Mouse (Mus musculus): ENCODE data around the gene Rps6kl1. TPM values are rescaled to one million over a fixed set of nuclear protein-coding genes. Genes with fewer than 3 reads are reported as not detected.

The Rps6kl1 gene
- polyA plus RNA-seq, 1 experiment from 2014 or later = 1.2 TPM

DNA sequence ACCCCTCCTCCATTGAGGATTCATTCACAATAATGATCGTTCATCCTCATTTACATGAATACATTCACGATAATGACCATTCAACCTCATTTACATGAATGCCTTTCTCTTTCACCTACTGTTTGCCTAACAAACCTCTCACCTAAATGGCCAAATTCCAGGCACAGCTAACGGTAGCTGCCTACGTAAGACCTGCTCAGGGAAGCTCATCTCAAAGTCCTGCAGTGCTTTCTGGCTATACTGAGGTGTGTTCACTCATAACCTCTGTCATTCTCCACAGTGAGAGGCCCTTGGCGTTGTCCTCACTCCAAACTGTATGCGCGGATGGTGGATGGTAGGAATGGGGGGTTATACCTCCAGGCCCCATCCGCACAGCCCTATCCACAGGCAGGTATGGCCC, 46.3 kb downstream of the Rps6kl1 start:
- Histone ChIP-seq H3K36me3 (no peaks in the 10 kb centered on the region), H3K4me1 (replicated peaks) (peaks cover 14% of the 10 kb centered on the region), H3K9ac (no peak overlapping the region), H3K4me3 (no peak overlapping the region), H3K27ac (ENCODE audit: poor library complexity, severe bottlenecking) (no peak overlapping the region), H3K9me3 (replicated peaks) (no peaks in the 10 kb centered on the region), H3K27me3 (replicated peaks) (no peaks in the 10 kb centered on the region), H3K4me2 (no peak overlapping the region)
- 90% methylated on average over 8 of the region's 8 CpGs for WGBS
- ATAC-seq (ENCODE audit: insufficient number of reproducible peaks, low FRiP score) = no peak

GRCm38 (mm10) chr12:85103096-85103495, 48.0 kb downstream of the Rps6kl1 start:
- peaks cover 8% of the 10 kb centered on the region for H3K4me1 ChIP-seq (replicated peaks)
- H3K4me2 ChIP-seq = no peak overlapping the region
- H3K4me3 ChIP-seq = no peak overlapping the region
- 80% methylated on average over 8 of the region's 8 CpGs for WGBS
- no peak overlapping the region for H3K27ac ChIP-seq (ENCODE audit: poor library complexity, severe bottlenecking)
- no peaks in the 10 kb centered on the region for H3K27me3 ChIP-seq (replicated peaks)
- no peak for ATAC-seq (ENCODE audit: insufficient number of reproducible peaks, low FRiP score)
- H3K9me3 ChIP-seq (replicated peaks) = no peaks in the 10 kb centered on the region
- no peaks in the 10 kb centered on the region for H3K36me3 ChIP-seq
- H3K9ac ChIP-seq = no peak overlapping the region

GRCm38 (mm10) chr12:85101521-85102106, 49.5 kb downstream of the Rps6kl1 start:
- 74% methylated on average over 5 of the region's 5 CpGs for WGBS
- H3K9me3 ChIP-seq (replicated peaks) = no peaks in the 10 kb centered on the region
- no peak overlapping the region for H3K9ac ChIP-seq
- no peak overlapping the region for H3K27ac ChIP-seq (ENCODE audit: poor library complexity, severe bottlenecking)
- no peak for ATAC-seq (ENCODE audit: insufficient number of reproducible peaks, low FRiP score)
- H3K4me3 ChIP-seq = no peak overlapping the region
- H3K27me3 ChIP-seq (replicated peaks) = no peaks in the 10 kb centered on the region
- no peaks in the 10 kb centered on the region for H3K36me3 ChIP-seq
- peaks cover 5% of the 10 kb centered on the region for H3K4me1 ChIP-seq (replicated peaks)
- no peak overlapping the region for H3K4me2 ChIP-seq

GRCm38 (mm10) chr12:85101001-85101400, 50.1 kb downstream of the Rps6kl1 start:
- H3K4me2 ChIP-seq = no peak overlapping the region
- WGBS = 77% methylated on average over 14 of the region's 14 CpGs
- ATAC-seq (ENCODE audit: insufficient number of reproducible peaks, low FRiP score) = no peak
- no peaks in the 10 kb centered on the region for H3K9me3 ChIP-seq (replicated peaks)
- H3K4me3 ChIP-seq = no peak overlapping the region
- no peaks in the 10 kb centered on the region for H3K27me3 ChIP-seq (replicated peaks)
- H3K27ac ChIP-seq (ENCODE audit: poor library complexity, severe bottlenecking) = no peak overlapping the region
- H3K4me1 ChIP-seq (replicated peaks) = no peaks in the 10 kb centered on the region
- no peaks in the 10 kb centered on the region for H3K36me3 ChIP-seq
- H3K9ac ChIP-seq = no peak overlapping the region

DNA sequence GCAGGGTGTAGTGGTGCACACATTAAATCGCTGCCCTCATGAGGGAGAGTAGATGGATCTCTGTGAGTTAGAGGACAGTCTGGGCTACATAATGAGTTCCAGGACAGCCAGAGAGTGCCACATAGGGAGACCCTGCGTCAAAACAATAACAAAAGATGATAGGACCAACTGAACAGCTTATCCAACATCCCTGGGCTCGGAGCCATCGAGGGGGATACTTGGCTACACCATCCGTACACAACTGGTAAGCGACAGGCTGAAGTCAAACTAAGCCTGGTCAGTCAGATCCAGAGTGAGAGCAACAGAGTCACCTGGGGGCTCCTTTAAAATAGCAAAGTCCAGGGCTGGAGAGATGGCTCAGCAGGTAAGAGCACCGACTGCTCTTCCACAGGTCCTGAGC, 55.2 kb downstream of the Rps6kl1 start:
- no peak overlapping the region for H3K9ac ChIP-seq
- H3K36me3 ChIP-seq = no peaks in the 10 kb centered on the region
- no peak overlapping the region for H3K4me3 ChIP-seq
- no peaks in the 10 kb centered on the region for H3K27me3 ChIP-seq (replicated peaks)
- H3K9me3 ChIP-seq (replicated peaks) = no peaks in the 10 kb centered on the region
- peaks cover 8% of the 10 kb centered on the region for H3K4me1 ChIP-seq (replicated peaks)
- ATAC-seq (ENCODE audit: insufficient number of reproducible peaks, low FRiP score) = no peak
- no peak overlapping the region for H3K27ac ChIP-seq (ENCODE audit: poor library complexity, severe bottlenecking)
- 85% methylated on average over 7 of the region's 7 CpGs for WGBS
- H3K4me2 ChIP-seq = no peak overlapping the region

DNA sequence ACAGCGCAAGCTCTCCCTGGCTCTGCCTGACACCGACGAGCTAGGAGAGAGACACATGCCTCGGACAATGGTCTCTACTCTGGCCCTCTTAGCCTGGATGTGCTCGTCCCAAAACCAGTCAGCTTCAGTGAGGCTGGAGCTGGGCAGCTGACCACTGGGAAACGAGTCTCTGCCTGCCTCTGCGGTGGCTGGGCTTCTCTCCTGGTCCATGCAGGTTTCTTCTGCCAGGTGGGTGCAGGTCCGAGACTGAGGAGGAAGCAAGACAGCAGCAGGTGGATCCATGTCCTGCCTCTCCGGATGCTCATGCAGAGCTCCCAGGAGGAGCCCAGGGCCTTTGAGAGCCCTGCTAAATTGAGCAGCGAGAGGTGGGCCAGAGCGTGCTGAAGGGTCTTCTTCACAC, 55.9 kb downstream of the Rps6kl1 start:
- no peaks in the 10 kb centered on the region for H3K9me3 ChIP-seq (replicated peaks)
- 82% methylated on average over 11 of the region's 11 CpGs for WGBS
- no peak overlapping the region for H3K9ac ChIP-seq
- no peak for ATAC-seq (ENCODE audit: insufficient number of reproducible peaks, low FRiP score)
- peaks cover 8% of the 10 kb centered on the region for H3K4me1 ChIP-seq (replicated peaks)
- no peak overlapping the region for H3K4me2 ChIP-seq
- no peaks in the 10 kb centered on the region for H3K27me3 ChIP-seq (replicated peaks)
- H3K27ac ChIP-seq (ENCODE audit: poor library complexity, severe bottlenecking) = no peak overlapping the region
- no peaks in the 10 kb centered on the region for H3K36me3 ChIP-seq
- H3K4me3 ChIP-seq = no peak overlapping the region

GRCm38 (mm10) chr12:85094706-85095105, 56.4 kb downstream of the Rps6kl1 start:
- Histone ChIP-seq H3K4me1 (replicated peaks) (peaks cover 8% of the 10 kb centered on the region), H3K4me3 (no peak overlapping the region), H3K9me3 (replicated peaks) (no peaks in the 10 kb centered on the region), H3K9ac (no peak overlapping the region), H3K27me3 (replicated peaks) (no peaks in the 10 kb centered on the region), H3K4me2 (no peak overlapping the region), H3K36me3 (0 out of 2 replicates have a peak, but pooled peaks cover under 1% of the 10 kb centered on the region), H3K27ac (ENCODE audit: poor library complexity, severe bottlenecking) (no peak overlapping the region)
- WGBS = 79% methylated on average over 10 of the region's 10 CpGs
- ATAC-seq (ENCODE audit: insufficient number of reproducible peaks, low FRiP score) = no peak

DNA sequence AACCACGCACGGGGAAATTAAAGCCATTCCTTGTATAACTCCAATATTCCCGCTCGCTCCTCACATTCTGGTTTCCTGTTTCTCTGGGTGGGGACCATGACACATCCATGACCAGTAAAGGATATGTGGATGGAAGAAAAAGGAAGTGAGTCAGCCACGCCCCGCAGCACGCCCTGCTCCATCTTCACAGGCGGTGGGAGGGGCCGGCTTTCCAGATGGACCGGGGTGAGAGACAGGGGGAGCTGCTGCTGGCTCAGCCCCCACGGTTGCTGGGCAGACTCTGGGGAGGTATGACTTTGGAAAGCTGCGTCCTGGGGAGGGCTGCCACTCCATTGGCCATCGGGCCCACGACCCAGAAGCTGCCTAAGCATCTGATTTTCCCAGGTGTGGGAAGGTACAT, 57.1 kb downstream of the Rps6kl1 start:
- 27% methylated on average over 14 of the region's 14 CpGs for WGBS
- H3K27me3 ChIP-seq (replicated peaks) = no peaks in the 10 kb centered on the region
- no peak overlapping the region for H3K4me2 ChIP-seq
- H3K4me3 ChIP-seq = no peak overlapping the region
- no peak overlapping the region for H3K9ac ChIP-seq
- H3K36me3 ChIP-seq = peaks cover 8% of the 10 kb centered on the region
- H3K4me1 ChIP-seq (replicated peaks) = peaks cover 8% of the 10 kb centered on the region
- H3K9me3 ChIP-seq (replicated peaks) = 0 out of 2 replicates have a peak, but pooled peaks cover 1% of the 10 kb centered on the region
- no peak overlapping the region for H3K27ac ChIP-seq (ENCODE audit: poor library complexity, severe bottlenecking)
- ATAC-seq (ENCODE audit: insufficient number of reproducible peaks, low FRiP score) = peak; percentile 71; the same call in 1 of the 2 replicates

DNA sequence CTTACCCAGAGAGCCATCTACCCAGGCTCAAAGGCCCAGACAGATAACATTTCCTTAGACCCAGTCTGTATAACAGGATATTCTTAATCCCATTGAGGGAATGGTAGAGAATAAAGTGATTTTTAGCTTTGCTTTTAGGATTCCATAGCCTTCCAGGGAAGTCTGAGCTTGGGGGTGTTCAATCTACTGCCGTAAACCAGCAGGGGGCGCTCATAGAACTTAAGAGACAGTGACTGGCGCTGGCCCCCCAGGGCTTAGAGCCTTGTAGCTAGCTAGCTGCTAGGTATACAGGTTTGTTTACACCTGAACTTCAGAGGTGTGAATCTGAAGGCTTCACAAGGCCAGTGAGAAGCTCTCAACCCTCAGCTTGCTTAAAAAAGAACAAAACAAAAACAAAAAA, 58.9 kb downstream of the Rps6kl1 start:
- peaks cover 26% of the 10 kb centered on the region for H3K36me3 ChIP-seq
- H3K27me3 ChIP-seq (replicated peaks) = no peaks in the 10 kb centered on the region
- no peak overlapping the region for H3K9ac ChIP-seq
- 0 out of 2 replicates have a peak, but pooled peaks cover 2% of the 10 kb centered on the region for H3K9me3 ChIP-seq (replicated peaks)
- 6% methylated on average over 3 of the region's 3 CpGs for WGBS
- no peak overlapping the region for H3K4me3 ChIP-seq
- no peak overlapping the region for H3K27ac ChIP-seq (ENCODE audit: poor library complexity, severe bottlenecking)
- H3K4me2 ChIP-seq = no peak overlapping the region
- no peak for ATAC-seq (ENCODE audit: insufficient number of reproducible peaks, low FRiP score)
- H3K4me1 ChIP-seq (replicated peaks) = peaks cover 8% of the 10 kb centered on the region

DNA sequence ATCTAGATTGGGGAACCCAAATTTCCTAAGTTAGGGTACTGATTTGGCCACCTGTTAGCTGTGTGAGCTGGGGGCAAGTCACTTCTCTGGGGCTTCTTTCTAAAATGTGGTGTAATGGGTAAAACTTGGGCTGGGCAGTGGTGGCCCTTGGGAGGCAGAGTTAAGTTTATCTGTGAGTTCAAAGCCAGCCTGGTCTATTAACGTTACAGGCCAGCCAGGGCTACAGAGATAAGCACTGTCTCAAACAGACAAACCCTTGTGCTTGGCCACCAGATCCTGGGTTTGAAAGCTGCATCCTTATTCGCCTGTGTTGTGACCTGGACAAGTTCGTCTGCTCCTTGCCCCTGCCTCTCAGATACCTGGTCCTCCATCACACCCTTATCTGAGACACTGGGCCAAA, 59.9 kb downstream of the Rps6kl1 start:
- 56% methylated on average over 3 of the region's 3 CpGs for WGBS
- Histone ChIP-seq H3K27me3 (replicated peaks) (no peaks in the 10 kb centered on the region), H3K36me3 (peaks cover 35% of the 10 kb centered on the region), H3K9ac (no peak overlapping the region), H3K9me3 (replicated peaks) (0 out of 2 replicates have a peak, but pooled peaks cover 2% of the 10 kb centered on the region), H3K27ac (ENCODE audit: poor library complexity, severe bottlenecking) (no peak overlapping the region), H3K4me2 (no peak overlapping the region), H3K4me1 (replicated peaks) (peaks cover 8% of the 10 kb centered on the region), H3K4me3 (no peak overlapping the region)
- ATAC-seq (ENCODE audit: insufficient number of reproducible peaks, low FRiP score) = no peak

- H3K36me3 ChIP-seq = peaks cover 35% of the 10 kb centered on the region
- no peak overlapping the region for H3K4me2 ChIP-seq
- no peaks in the 10 kb centered on the region for H3K27me3 ChIP-seq (replicated peaks)
- H3K4me1 ChIP-seq (replicated peaks) = no peaks in the 10 kb centered on the region
- no peak overlapping the region for H3K27ac ChIP-seq (ENCODE audit: poor library complexity, severe bottlenecking)
- H3K4me3 ChIP-seq = no peak overlapping the region
- no peak for ATAC-seq (ENCODE audit: insufficient number of reproducible peaks, low FRiP score)
- H3K9me3 ChIP-seq (replicated peaks) = 0 out of 2 replicates have a peak, but pooled peaks cover 2% of the 10 kb centered on the region
- H3K9ac ChIP-seq = no peak overlapping the region
- WGBS = 89% methylated on average over 12 of the region's 12 CpGs
Measured at GRCm38 (mm10) chr12:85087845-85088244, 63.2 kb downstream of the Rps6kl1 start.

Data from heart, embryonic 12.5 days (tissue).